Mouse (Mus musculus): ENCODE data around the gene Gins3. TPM values are rescaled to one million over a fixed set of nuclear protein-coding genes. Genes with fewer than 3 reads are reported as not detected.

Gins3 gene
- polyA plus RNA-seq (2015; fragmentation: Nextera tagmentation; extraction: Ambion mirVana) = 9.2 and 11.9 TPM in 2 replicates

GRCm38 (mm10) chr8:95633262-95634062 lies at the start of gene Gins3:
TSS of gene Gins3 (plus strand) at chr8:95633453.
- Histone ChIP-seq H3K4me2 (ENCODE audit: low read depth, low read length) (peak within 1 kb of the TSS; percentile 64), H3K27ac (ENCODE audit: low read length) (no peak within 1 kb of the TSS), H3K27me3 (replicated peaks; ENCODE audit: control insufficient read depth, insufficient read depth, low read length) (no peaks in the 10 kb centered on the region), H3K36me3 (ENCODE audit: control insufficient read depth, insufficient read depth, low read length) (no peaks in the 10 kb centered on the region), H3K4me3 (ENCODE audit: low read length) (peak within 1 kb of the TSS; percentile 85), H3K4me1 (ENCODE audit: control insufficient read depth, insufficient read depth, low read length) (peaks cover 8% of the 10 kb centered on the region), H3K9ac (ENCODE audit: low read depth, low read length) (peak within 1 kb of the TSS; percentile 80), H3K9me3 (ENCODE audit: control insufficient read depth, low read length) (no peaks in the 10 kb centered on the region)
- under 1% methylated on average over 52 of the region's 52 CpGs for WGBS
- peak; percentile 97 for ATAC-seq

- no peaks in the 10 kb centered on the region for H3K27me3 ChIP-seq (replicated peaks; ENCODE audit: control insufficient read depth, insufficient read depth, low read length)
- H3K9me3 ChIP-seq (ENCODE audit: control insufficient read depth, low read length) = no peaks in the 10 kb centered on the region
- H3K4me2 ChIP-seq (ENCODE audit: low read depth, low read length) = no peak overlapping the region
- no peak for ATAC-seq
- H3K27ac ChIP-seq (ENCODE audit: low read length) = no peak overlapping the region
- no peak overlapping the region for H3K9ac ChIP-seq (ENCODE audit: low read depth, low read length)
- no peaks in the 10 kb centered on the region for H3K4me1 ChIP-seq (ENCODE audit: control insufficient read depth, insufficient read depth, low read length)
- H3K4me3 ChIP-seq (ENCODE audit: low read length) = no peak overlapping the region
- H3K36me3 ChIP-seq (ENCODE audit: control insufficient read depth, insufficient read depth, low read length) = no peaks in the 10 kb centered on the region
- WGBS = 85% methylated on average over 1 of the region's 1 CpGs
Observed at GRCm38 (mm10) chr8:95587339-95587738, 45.9 kb upstream of the Gins3 start.

- Histone ChIP-seq H3K9me3 (ENCODE audit: control insufficient read depth, low read length) (no peaks in the 10 kb centered on the region), H3K27ac (ENCODE audit: low read length) (no peak overlapping the region), H3K4me2 (ENCODE audit: low read depth, low read length) (no peak overlapping the region), H3K9ac (ENCODE audit: low read depth, low read length) (no peak overlapping the region), H3K4me1 (ENCODE audit: control insufficient read depth, insufficient read depth, low read length) (no peaks in the 10 kb centered on the region), H3K27me3 (replicated peaks; ENCODE audit: control insufficient read depth, insufficient read depth, low read length) (no peaks in the 10 kb centered on the region), H3K4me3 (ENCODE audit: low read length) (no peak overlapping the region), H3K36me3 (ENCODE audit: control insufficient read depth, insufficient read depth, low read length) (no peaks in the 10 kb centered on the region)
- 61% methylated on average over 10 of the region's 10 CpGs for WGBS
- no peak for ATAC-seq
Observed at GRCm38 (mm10) chr8:95589282-95589681, 44.0 kb upstream of the Gins3 start.

GRCm38 (mm10) chr8:95590539-95590938 lies 42.7 kb upstream of the Gins3 start:
- no peak overlapping the region for H3K4me2 ChIP-seq (ENCODE audit: low read depth, low read length)
- H3K4me3 ChIP-seq (ENCODE audit: low read length) = no peak overlapping the region
- no peaks in the 10 kb centered on the region for H3K36me3 ChIP-seq (ENCODE audit: control insufficient read depth, insufficient read depth, low read length)
- WGBS = 80% methylated on average over 4 of the region's 4 CpGs
- H3K9ac ChIP-seq (ENCODE audit: low read depth, low read length) = no peak overlapping the region
- H3K4me1 ChIP-seq (ENCODE audit: control insufficient read depth, insufficient read depth, low read length) = no peaks in the 10 kb centered on the region
- no peaks in the 10 kb centered on the region for H3K27me3 ChIP-seq (replicated peaks; ENCODE audit: control insufficient read depth, insufficient read depth, low read length)
- ATAC-seq = no peak
- H3K27ac ChIP-seq (ENCODE audit: low read length) = no peak overlapping the region
- no peaks in the 10 kb centered on the region for H3K9me3 ChIP-seq (ENCODE audit: control insufficient read depth, low read length)

DNA sequence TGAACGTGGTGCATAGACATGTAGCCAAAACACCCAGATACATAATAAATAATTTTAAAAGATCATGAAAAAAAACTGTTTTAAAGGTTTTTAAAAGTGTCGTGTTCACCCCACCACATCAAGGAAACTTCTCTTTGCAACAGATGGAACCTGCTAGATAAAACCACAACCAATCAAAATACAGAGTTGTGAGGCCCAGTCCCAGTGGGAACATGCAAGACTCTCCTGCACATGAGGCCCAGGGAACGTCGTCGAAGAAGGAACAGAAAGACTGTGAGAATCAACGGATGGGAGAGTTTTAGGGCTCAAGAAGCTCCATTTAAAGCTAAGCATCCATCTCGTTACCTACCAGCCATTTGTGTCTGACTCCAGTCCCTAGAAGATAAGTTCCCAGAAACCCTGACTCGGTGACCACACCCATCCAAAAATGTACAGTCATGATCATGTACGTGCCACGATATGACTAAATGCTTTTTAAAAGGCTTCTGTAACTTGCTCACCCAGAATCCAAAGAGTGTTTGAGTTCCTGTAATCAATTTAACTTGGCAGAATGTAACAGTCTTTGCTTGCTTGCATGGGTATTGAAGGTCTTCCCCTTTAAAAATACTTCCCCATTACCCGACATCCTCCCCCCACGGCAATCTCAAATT lies 41.0 kb upstream of the Gins3 start:
- no peaks in the 10 kb centered on the region for H3K27me3 ChIP-seq (replicated peaks; ENCODE audit: control insufficient read depth, insufficient read depth, low read length)
- H3K27ac ChIP-seq (ENCODE audit: low read length) = no peak overlapping the region
- no peak overlapping the region for H3K4me2 ChIP-seq (ENCODE audit: low read depth, low read length)
- no peak overlapping the region for H3K4me3 ChIP-seq (ENCODE audit: low read length)
- no peak for ATAC-seq
- H3K9ac ChIP-seq (ENCODE audit: low read depth, low read length) = no peak overlapping the region
- no peaks in the 10 kb centered on the region for H3K4me1 ChIP-seq (ENCODE audit: control insufficient read depth, insufficient read depth, low read length)
- WGBS = 87% methylated on average over 12 of the region's 12 CpGs
- no peaks in the 10 kb centered on the region for H3K9me3 ChIP-seq (ENCODE audit: control insufficient read depth, low read length)
- H3K36me3 ChIP-seq (ENCODE audit: control insufficient read depth, insufficient read depth, low read length) = no peaks in the 10 kb centered on the region

GRCm38 (mm10) chr8:95593439-95594393 lies 39.5 kb upstream of the Gins3 start:
- Histone ChIP-seq H3K9me3 (ENCODE audit: control insufficient read depth, low read length) (no peaks in the 10 kb centered on the region), H3K9ac (ENCODE audit: low read depth, low read length) (no peak overlapping the region), H3K27me3 (replicated peaks; ENCODE audit: control insufficient read depth, insufficient read depth, low read length) (no peaks in the 10 kb centered on the region), H3K27ac (ENCODE audit: low read length) (no peak overlapping the region), H3K36me3 (ENCODE audit: control insufficient read depth, insufficient read depth, low read length) (no peaks in the 10 kb centered on the region), H3K4me2 (ENCODE audit: low read depth, low read length) (no peak overlapping the region), H3K4me1 (ENCODE audit: control insufficient read depth, insufficient read depth, low read length) (no peaks in the 10 kb centered on the region), H3K4me3 (ENCODE audit: low read length) (no peak overlapping the region)
- 91% methylated on average over 7 of the region's 7 CpGs for WGBS
- no peak for ATAC-seq

GRCm38 (mm10) chr8:95595131-95595530 lies 38.1 kb upstream of the Gins3 start:
- Histone ChIP-seq H3K4me2 (ENCODE audit: low read depth, low read length) (no peak overlapping the region), H3K36me3 (ENCODE audit: control insufficient read depth, insufficient read depth, low read length) (no peaks in the 10 kb centered on the region), H3K27ac (ENCODE audit: low read length) (no peak overlapping the region), H3K9me3 (ENCODE audit: control insufficient read depth, low read length) (no peaks in the 10 kb centered on the region), H3K4me1 (ENCODE audit: control insufficient read depth, insufficient read depth, low read length) (no peaks in the 10 kb centered on the region), H3K4me3 (ENCODE audit: low read length) (no peak overlapping the region), H3K9ac (ENCODE audit: low read depth, low read length) (no peak overlapping the region), H3K27me3 (replicated peaks; ENCODE audit: control insufficient read depth, insufficient read depth, low read length) (no peaks in the 10 kb centered on the region)
- 79% methylated on average over 14 of the region's 14 CpGs for WGBS
- no peak for ATAC-seq

GRCm38 (mm10) chr8:95596841-95597241 lies 36.4 kb upstream of the Gins3 start:
- H3K36me3 ChIP-seq (ENCODE audit: control insufficient read depth, insufficient read depth, low read length) = no peaks in the 10 kb centered on the region
- no peak for ATAC-seq
- H3K9ac ChIP-seq (ENCODE audit: low read depth, low read length) = no peak overlapping the region
- no peak overlapping the region for H3K4me2 ChIP-seq (ENCODE audit: low read depth, low read length)
- H3K27ac ChIP-seq (ENCODE audit: low read length) = no peak overlapping the region
- WGBS = 42% methylated on average over 4 of the region's 4 CpGs
- no peaks in the 10 kb centered on the region for H3K4me1 ChIP-seq (ENCODE audit: control insufficient read depth, insufficient read depth, low read length)
- H3K9me3 ChIP-seq (ENCODE audit: control insufficient read depth, low read length) = no peaks in the 10 kb centered on the region
- no peaks in the 10 kb centered on the region for H3K27me3 ChIP-seq (replicated peaks; ENCODE audit: control insufficient read depth, insufficient read depth, low read length)
- H3K4me3 ChIP-seq (ENCODE audit: low read length) = no peak overlapping the region

DNA sequence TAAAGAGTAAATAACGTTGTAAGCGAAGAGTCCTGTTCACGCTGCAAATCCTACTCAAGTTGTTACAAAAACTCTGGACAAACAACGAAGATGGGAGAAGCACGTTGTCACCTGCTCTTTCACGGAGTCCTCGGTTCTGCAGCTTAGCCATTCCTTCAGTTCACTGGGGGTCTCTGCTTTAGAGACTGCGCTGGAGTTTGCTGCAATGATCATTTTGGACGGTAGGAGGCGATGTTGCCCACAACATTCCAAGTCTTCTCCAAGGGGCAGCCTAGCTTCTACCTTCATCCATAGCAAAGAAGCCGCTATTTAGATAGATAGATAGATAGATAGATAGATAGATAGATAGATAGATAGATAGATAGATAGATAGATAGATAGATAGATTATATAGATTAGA lies 33.4 kb upstream of the Gins3 start:
- Histone ChIP-seq H3K9ac (ENCODE audit: low read depth, low read length) (no peak overlapping the region), H3K4me2 (ENCODE audit: low read depth, low read length) (no peak overlapping the region), H3K4me3 (ENCODE audit: low read length) (no peak overlapping the region), H3K4me1 (ENCODE audit: control insufficient read depth, insufficient read depth, low read length) (no peaks in the 10 kb centered on the region), H3K36me3 (ENCODE audit: control insufficient read depth, insufficient read depth, low read length) (no peaks in the 10 kb centered on the region), H3K9me3 (ENCODE audit: control insufficient read depth, low read length) (no peaks in the 10 kb centered on the region), H3K27me3 (replicated peaks; ENCODE audit: control insufficient read depth, insufficient read depth, low read length) (no peaks in the 10 kb centered on the region), H3K27ac (ENCODE audit: low read length) (no peak overlapping the region)
- 9% methylated on average over 11 of the region's 11 CpGs for WGBS
- 0 out of 2 replicates have a peak, but pooled peaks have one; percentile 36 for ATAC-seq

Measured in intestine, embryonic 16.5 days (tissue).